Mouse (Mus musculus) heart, adult 9 months (tissue): Measurements from ENCODE around the gene Dcst1.

ENCODE experiments used
- DNase-seq, 2 experiments: peaks; one replicate each; pipeline ENCODE4 v3.0.0; 2022; ENCODE audit warnings: low spot score in 2 of 2

Dcst1 gene

DNA sequence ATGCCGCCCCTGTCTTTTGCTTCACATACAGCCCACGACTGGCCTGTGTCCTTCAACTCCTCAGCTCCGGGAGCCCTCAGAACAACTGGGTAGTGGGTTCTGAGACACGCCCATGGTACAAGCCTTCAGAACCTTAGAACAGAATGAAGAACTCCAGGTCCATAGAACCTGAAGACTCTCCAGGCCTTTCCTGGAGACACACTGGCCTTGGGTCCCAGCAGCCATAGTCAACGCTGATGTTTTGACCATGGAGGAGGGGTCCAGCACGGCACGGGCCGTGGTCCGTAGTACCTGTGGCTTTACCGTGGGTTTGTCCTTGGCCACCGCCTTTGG, at the start of gene Dcst1:
Dcst1 (minus strand) TSS at position 101 of the 333 bp plus-strand sequence.
- no peak for DNase-seq

- DNase-seq = peak; percentile 99 to 100
These were observed 46.7 kb upstream of the Dcst1 start, which contains the start of gene Flad1 for GRCm38 (mm10) chr3:89411490-89412393. Gene Flad1 (minus strand): TSS chr3:89411870.

GRCm38 (mm10) chr3:89410864-89411263, 45.8 kb upstream of the Dcst1 start:
- DNase-seq = no peak

DNA sequence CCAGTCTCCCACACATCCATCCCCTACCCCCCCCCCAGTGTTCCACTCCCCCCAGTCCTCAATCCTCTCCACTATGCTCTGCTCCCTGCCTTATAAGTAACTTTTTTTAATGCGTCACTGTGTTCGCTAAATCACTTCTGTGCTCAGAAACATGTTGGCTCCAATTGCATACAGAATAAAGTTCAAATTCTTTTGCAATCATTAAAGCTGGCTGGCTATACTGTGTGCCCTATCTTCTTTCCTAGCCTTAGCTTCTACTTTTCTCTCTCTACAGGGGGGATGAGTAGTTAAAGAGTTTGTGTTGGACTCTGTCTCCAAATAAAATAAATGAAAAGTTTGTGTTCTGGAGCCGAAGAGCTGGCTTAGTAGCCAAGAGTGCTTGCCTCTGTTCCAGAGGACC, 44.6 kb upstream of the Dcst1 start:
- DNase-seq = no peak

- DNase-seq = no peak
These were observed 43.4 kb upstream of the Dcst1 start for GRCm38 (mm10) chr3:89408448-89408847.

DNA sequence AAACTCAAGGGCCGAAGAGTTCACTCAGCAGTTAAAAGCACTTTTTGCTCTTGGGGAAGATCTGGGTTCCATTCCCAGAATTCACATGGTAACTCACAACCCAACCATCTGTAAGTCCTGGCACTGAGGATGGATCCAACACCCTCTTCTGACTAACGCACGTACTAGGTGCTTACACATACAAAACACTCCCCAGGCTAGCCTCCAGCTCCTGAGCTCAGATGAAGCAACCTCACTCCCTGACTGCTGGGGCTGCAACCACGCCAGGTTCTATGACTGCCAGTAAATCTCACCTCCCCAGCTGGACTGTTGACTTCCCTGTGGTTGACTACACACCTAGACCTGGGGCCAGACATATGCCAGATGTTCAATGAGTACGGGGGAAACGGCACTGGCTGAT, 41.8 kb upstream of the Dcst1 start:
- no peak for DNase-seq

DNA sequence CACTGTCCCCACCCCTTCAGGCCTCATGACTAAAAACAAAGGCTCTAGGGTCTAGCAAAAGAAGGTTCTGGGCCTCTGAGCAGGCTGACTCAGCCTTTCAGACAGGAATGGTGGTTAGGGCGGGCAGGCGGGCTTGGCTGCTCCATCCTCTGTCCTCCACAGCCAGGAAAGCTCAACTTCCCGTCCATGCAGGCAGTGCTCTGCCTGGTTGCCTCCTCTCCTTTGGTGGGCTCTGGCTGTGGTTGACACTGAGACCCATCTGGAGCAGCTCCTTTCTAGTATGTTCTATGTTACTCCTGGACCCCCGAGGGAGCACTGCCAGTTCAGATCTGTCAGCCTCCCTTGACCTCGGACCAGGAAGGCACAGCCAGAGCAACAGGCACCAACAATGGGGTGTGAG, 37.6 kb upstream of the Dcst1 start, which contains the start of gene Lenep:
Lenep (minus strand) TSS at position 101 of the 400 bp plus-strand sequence.
- DNase-seq = no peak

- DNase-seq = no peak
These were observed 36.3 kb upstream of the Dcst1 start for GRCm38 (mm10) chr3:89401329-89401728.

DNA sequence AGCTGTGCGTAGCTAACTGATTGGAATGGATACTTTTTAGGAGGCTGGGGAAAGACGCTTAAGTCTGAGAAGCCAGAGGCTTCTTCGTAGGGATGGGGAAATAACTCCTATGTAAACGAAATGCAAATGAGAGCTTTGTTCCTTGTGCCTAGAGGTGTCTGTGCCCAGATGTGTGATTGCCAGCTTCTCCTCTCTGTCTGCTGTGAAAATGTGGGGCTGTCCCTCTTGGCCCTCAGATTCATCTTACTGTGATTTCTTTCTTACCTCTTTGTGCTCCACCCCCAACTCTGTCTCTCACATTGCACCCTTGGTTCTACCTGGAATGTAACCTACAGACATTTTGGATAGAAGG, 31.6 kb upstream of the Dcst1 start:
- DNase-seq = no peak

DNA sequence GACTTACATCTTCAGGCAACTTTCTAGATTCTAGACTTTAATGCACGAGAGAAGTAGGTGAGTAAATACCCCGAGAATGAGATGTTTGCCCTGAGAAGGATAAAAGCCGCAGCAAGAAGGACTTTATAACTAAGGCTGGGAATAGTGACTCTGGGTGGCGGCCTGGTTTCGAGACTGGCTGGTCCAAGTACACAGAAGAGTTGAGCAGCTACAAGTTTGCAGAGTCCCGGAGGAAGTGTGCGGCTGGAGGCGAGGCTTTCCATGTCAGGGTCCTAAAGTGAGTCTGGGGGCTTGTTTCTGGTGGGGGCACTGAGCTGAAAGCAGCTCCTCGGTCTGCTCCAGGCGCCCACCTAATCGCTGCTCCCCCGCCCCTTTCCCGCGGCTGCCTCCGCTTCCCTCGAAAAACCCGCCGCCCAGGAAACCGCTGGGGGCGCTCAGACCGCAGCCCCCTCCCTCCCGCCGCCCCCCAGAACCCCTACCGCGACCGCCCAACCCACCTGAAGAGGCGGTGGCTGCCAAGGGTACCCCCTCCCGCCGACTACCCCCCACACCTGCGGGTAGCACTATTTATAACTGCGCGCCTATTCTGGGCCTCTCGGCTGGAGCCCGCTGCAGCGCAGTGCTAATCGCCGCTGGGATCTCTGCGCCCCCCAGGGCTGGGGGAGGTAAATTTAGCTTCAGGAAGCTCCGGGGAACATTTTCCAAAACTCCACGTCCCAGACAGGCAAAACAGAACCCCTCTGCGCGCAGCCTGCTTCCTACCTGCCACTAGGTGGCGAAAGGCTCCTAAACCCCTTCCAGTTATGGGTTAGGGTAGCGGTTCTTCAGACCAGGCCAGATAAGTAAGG, 31.0 kb upstream of the Dcst1 start:
- DNase-seq = peak; percentile 71 to 78

GRCm38 (mm10) chr3:89395419-89395805, 30.4 kb upstream of the Dcst1 start:
- DNase-seq = peak in 1 of 2 experiments; percentile 23

DNA sequence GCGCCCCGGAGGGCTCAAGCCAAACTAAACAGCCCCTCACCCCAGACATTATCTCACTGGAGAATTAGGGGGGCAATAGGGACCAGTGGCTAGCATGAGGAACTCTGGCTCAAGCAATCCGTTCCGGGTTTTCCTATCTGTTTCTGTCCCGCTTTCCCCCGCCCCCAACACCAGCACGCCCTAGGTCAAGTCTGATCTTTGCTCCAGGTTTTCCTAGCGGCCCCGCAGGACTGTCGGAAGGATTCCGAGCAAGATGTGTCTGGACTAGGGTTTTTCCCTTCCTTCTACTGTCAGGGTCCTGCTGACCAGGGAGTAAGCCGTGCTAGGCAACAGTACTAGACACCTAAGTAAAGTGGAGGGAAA, 29.8 kb upstream of the Dcst1 start:
- peak; percentile 87 for DNase-seq

- peak; percentile 78 to 81 for DNase-seq
These were observed 29.2 kb upstream of the Dcst1 start, which contains the start of gene Zbtb7b for GRCm38 (mm10) chr3:89394006-89394893. Gene Zbtb7b (minus strand): TSS chr3:89394776.

DNA sequence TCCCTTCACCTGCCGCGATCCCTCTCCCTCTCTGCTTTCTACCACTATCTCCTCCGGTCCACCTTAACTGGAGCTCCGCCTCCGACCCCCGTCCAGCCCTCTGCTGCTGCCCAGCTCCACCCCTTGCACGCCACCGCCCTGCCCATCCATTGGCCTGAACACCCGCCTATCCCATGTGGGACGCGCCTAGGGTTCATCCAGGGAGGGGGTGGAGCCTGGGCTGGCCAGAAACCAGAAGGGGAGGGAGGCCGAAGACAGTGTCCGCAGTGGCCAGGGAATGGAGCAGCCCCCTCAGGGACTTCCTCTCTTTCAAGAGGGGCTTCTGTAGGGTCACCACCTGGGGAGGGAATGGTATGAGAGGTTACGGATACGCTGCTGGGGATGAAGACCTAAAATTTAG, 28.6 kb upstream of the Dcst1 start:
- peak; percentile 99 for DNase-seq

DNA sequence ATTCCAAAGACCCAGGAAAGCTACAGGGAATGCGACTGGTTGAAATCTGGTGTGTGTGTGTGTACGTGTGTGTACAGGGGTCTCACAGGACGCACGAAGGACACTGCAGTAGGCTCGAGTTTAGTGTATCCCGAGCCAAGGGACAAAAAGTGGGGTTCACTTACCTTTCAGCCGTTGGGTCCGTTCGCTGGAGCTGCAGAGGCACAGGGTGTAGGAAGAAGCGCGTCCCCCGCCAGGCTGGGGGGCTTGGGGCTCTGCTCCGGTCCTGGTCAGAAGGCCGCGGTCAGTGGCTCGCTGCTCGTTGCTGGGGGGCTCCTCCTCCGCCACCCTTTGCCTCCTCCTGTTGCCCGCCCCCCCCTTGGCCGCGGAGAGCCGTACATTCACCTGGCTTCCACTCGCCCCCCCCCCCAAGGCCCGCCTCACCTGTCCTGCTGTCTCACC, 27.8 kb upstream of the Dcst1 start:
- peak; percentile 37 to 45 for DNase-seq

- DNase-seq = peak; percentile 78 to 80
These were observed 26.8 kb upstream of the Dcst1 start for GRCm38 (mm10) chr3:89391663-89392511.

DNA sequence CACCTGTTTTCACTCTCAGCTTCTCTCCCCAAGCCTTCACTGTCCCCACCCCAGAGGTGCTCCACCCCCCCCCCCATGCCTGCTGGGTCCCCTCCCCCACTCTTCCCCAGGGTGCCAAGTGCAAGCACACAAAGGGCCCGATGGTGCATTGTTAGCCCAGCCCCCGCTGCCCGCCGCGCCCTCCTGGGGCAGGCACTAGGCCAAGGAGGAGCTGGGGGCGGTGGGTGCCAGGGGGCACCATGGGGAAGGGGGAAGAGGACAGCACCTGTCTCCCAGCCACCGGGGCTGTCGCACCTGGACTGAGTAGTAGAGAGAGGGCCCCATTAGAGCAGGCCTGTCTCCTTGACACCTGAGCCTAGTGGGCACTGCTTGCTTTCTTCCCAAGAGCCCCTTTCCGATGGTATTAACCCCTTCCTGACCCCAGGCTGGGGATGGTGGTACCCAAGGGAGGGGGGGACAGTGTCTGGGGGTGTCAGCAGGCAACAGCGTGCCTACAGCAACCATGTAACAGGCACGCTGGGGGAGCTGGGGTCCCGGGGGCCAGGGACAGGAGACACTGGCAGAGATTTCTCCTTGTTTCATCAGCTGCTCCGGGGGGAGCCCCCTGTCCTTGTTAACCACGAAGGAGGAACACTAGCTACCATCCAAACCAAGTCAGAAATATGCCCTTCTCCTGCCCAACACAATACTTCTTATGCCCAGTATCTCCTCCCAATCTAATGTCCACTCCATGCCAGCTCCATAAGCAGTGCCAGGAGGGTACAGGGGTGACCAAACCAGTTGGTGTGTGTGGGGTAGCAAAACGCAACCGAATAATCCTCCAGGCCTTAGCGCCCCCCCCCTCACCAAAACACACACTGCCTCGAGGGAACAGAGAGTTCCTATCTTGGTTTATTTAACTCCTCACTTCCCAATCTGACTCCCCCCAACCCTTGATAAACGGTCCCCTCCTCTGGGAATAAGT, 25.9 kb upstream of the Dcst1 start:
- peak; percentile 32 to 42 for DNase-seq

GRCm38 (mm10) chr3:89390111-89390515, 25.1 kb upstream of the Dcst1 start:
- peak; percentile 63 to 69 for DNase-seq
